Mouse (Mus musculus) heart, postnatal 10 days (tissue): ENCODE data around the gene Zc2hc1c. TPM values are rescaled to one million over a fixed set of nuclear protein-coding genes. Genes with fewer than 3 reads are reported as not detected.

Experiments used
- DNase-seq, 2 experiments: peaks; one replicate each; pipeline ENCODE4 v3.0.0; 2021
- intact Hi-C: fragments of 180-260 bp; cut with DNase I; formaldehyde crosslinking; loops from one replicate; pipeline ENCODE4 v1.15.1; 2025
- microRNA-seq, 2 experiments: library from miRNA; unstranded; fragments of <30 nt; microRNA quantifications; one replicate each; pipeline ENCODE4 v1.2.0; 2022
- total RNA-seq, 2 experiments: library from RNA; stranded (reverse); gene quantifications; 2 replicates each; pipeline ENCODE4 v1.2.3; 2021

Zc2hc1c gene
- total RNA-seq, 2 experiments from 2014 or later: 1.6 to 1.7 TPM

GRCm38 (mm10) chr12:85337567-85338311 is 49.3 kb downstream of the Zc2hc1c start:
- intact Hi-C loops: loop anchor here (5.0 kb wide), 1 partner anchor 390 kb away; no protein-coding TSS in a partner anchor
- no peak for DNase-seq

- intact Hi-C loops: loop anchor here (5.0 kb wide), 1 partner anchor 388 kb away; no protein-coding TSS in a partner anchor
- no peak for DNase-seq
Observed at GRCm38 (mm10) chr12:85338815-85339214, 50.4 kb downstream of the Zc2hc1c start.

GRCm38 (mm10) chr12:85339243-85339729 is 50.9 kb downstream of the Zc2hc1c start, which contains the start of gene Nek9:
TSS of gene Nek9 (minus strand) at chr12:85339362.
- peak; percentile 96 to 98 for DNase-seq
- intact Hi-C loops: loop anchor here (5.0 kb wide), 1 partner anchor 388 kb away; no protein-coding TSS in a partner anchor

- intact Hi-C loops: loop anchor here (2.0 to 10.0 kb wide), 3 partner anchors 325 to 485 kb away; partner anchors contain the start of genes Erg28 and Ttll5
- peak; percentile 27 to 41 for DNase-seq
Observed at GRCm38 (mm10) chr12:85339947-85340346, 51.6 kb downstream of the Zc2hc1c start.

- peak; percentile 55 to 72 for DNase-seq
- intact Hi-C loops: loop anchor here (1.0 to 10.0 kb wide), 3 partner anchors 151 to 484 kb away; partner anchors contain the start of genes Erg28 and Ttll5
Observed at GRCm38 (mm10) chr12:85341131-85341530, 52.7 kb downstream of the Zc2hc1c start.

- no peak for DNase-seq
- intact Hi-C loops: loop anchor here (10.0 kb wide), 1 partner anchor 482 kb away; the partner anchor contains the start of genes Erg28 and Ttll5
Observed at GRCm38 (mm10) chr12:85342310-85342709, 53.9 kb downstream of the Zc2hc1c start.

GRCm38 (mm10) chr12:85344252-85344651 is 55.9 kb downstream of the Zc2hc1c start:
- intact Hi-C loops: loop anchor here (10.0 kb wide), 1 partner anchor 481 kb away; the partner anchor contains the start of genes Erg28 and Ttll5
- DNase-seq: no peak

GRCm38 (mm10) chr12:85345559-85345958 is 57.2 kb downstream of the Zc2hc1c start:
- intact Hi-C loops: loop anchor here (10.0 kb wide), 1 partner anchor 479 kb away; the partner anchor contains the start of genes Erg28 and Ttll5
- DNase-seq: no peak

- intact Hi-C loops: loop anchor here (1.0 to 10.0 kb wide), 3 partner anchors 141 to 478 kb away; partner anchors contain the start of genes Erg28 and Ttll5
- peak; percentile 78 to 85 for DNase-seq
Observed at GRCm38 (mm10) chr12:85346374-85346773, 58.0 kb downstream of the Zc2hc1c start.

- intact Hi-C loops: loop anchor here (10.0 kb wide), 1 partner anchor 478 kb away; the partner anchor contains the start of genes Erg28 and Ttll5
Observed at GRCm38 (mm10) chr12:85347196-85347595, 58.8 kb downstream of the Zc2hc1c start.

GRCm38 (mm10) chr12:85348338-85348737 is 59.9 kb downstream of the Zc2hc1c start:
- intact Hi-C loops: loop anchor here (2.0 to 10.0 kb wide), 2 partner anchors 24 to 476 kb away; partner anchors contain the start of genes Erg28 and Ttll5
- peak; percentile 28 to 46 for DNase-seq

More at GRCm38 (mm10) chr12:85347196-85347595, 58.8 kb downstream of the Zc2hc1c start:
- no peak for DNase-seq

Small RNAs within 50 kb of the gene (microRNA-seq; reads per million reads assigned to microRNA genes)
- 0.24 to 0.70 reads per million in 2 experiments for gene Mir6938

Other genes with a start within 250 kb of the Zc2hc1c start
- 1 to 10 TPM; 2.2 to 3.3 TPM for gene Prox2, start 177.8 kb upstream of the Zc2hc1c start, total RNA-seq
- gene Dlst, start 177.8 kb upstream of the Zc2hc1c start, total RNA-seq: 100 to 1,000 TPM; 632 to 665 TPM
- 1 to 10 TPM; 3.2 to 3.8 TPM for gene Rps6kl1, start 137.3 kb upstream of the Zc2hc1c start, total RNA-seq
- 1 to 10 TPM; 2.4 to 6.2 TPM for gene Pgf, start 110.8 kb upstream of the Zc2hc1c start, total RNA-seq
- gene Eif2b2, start 69.1 kb upstream of the Zc2hc1c start, total RNA-seq: 10 to 100 TPM; 56.5 to 57.8 TPM
- 1 to 10 TPM; 7.1 to 8.2 TPM for gene Mlh3, start 18.0 kb upstream of the Zc2hc1c start, total RNA-seq
- 10 to 100 TPM; 21.3 to 22.9 TPM for gene Acyp1, start 153 bp upstream of the Zc2hc1c start, total RNA-seq
- 10 to 100 TPM; 74.2 to 79.1 TPM for gene Nek9, start 50.8 kb downstream of the Zc2hc1c start, total RNA-seq
- gene Tmed10, start 86.3 kb downstream of the Zc2hc1c start, total RNA-seq: 100 to 1,000 TPM; 184 to 190 TPM
- gene Fos, start 185.3 kb downstream of the Zc2hc1c start, total RNA-seq: 1 to 10 TPM; 1.8 to 3.3 TPM